Mouse (Mus musculus): ENCODE data around the gene Rpl38. TPM values are rescaled to one million over a fixed set of nuclear protein-coding genes. Genes with fewer than 3 reads are reported as not detected.
"Not testable (repeated sequence)": the region's sequence is repeated elsewhere in the genome, so short reads cannot be mapped to it uniquely, and the experiment has no call there.

The Rpl38 gene
- polyA plus RNA-seq, 1 experiment from 2014 or later = 943 TPM

DNA sequence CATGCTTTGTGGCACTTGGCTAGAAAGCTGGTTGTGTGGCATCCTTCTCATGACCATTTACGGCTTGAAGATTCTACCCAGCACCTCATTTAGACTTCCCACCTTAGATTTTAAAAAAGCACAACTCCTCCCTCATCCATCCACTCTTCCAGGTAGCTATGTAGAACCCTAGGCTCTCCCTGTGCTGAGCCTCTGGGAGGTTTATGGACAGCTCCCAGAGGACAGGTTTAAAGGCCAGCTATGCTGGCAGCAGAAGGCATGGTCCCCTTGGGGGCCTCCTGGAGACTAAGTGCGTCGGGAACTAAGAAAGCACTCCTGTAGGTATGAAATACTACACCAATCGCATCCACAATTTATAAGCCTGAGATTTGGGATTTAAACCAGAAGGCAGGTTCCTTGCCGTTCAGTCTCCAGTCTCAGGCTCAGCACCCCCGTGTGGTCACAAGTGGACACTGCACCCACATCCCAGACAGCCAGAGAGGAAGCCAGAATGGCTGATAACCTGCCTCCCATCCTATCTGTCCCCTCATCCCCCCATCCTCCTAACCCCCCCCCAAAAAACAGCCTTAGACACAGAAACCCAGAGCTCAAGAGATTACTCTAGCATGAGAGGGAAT, 5.5 kb upstream of the Rpl38 start:
- Histone ChIP-seq H3K27ac (ENCODE audit: low read depth, low read length) (no peak overlapping the region), H3K4me3 (ENCODE audit: low read depth, low read length) (no peak overlapping the region), H3K36me3 (ENCODE audit: control insufficient read depth, insufficient read depth, low read length) (no peaks in the 10 kb centered on the region), H3K4me2 (ENCODE audit: low read depth, low read length, severe bottlenecking) (no peak overlapping the region), H3K9me3 (ENCODE audit: control insufficient read depth, low read length) (no peaks in the 10 kb centered on the region), H3K4me1 (replicated peaks; ENCODE audit: control insufficient read depth, insufficient read depth, low read length) (no peaks in the 10 kb centered on the region), H3K9ac (ENCODE audit: low read length) (no peak overlapping the region), H3K27me3 (ENCODE audit: control insufficient read depth, insufficient read depth, low read length) (no peaks in the 10 kb centered on the region)
- ATAC-seq (replicated peaks; ENCODE audit: low FRiP score) = no peak
- 32% methylated on average over 6 of the region's 6 CpGs for WGBS
- peak; percentile 79 for DNase-seq (ENCODE audit: low spot score)

DNA sequence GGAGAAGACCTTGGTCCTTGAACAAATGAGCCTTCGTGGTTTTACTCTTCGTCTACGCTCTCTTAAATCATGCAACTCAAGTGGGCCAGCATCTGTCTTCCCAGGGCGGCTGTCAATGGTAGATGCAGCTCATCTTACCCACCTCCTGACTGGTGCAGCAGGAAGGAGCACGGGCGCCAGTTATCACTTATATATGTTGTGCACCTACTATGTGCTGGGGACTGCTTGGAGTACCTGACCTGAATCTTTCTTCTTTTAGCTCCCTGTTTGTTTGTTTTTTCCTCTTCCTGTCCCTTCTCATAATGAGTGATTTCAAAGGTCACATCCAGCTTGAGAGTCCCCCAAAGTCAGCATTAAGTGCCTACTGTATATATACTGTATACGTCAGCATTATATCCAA, 4.2 kb upstream of the Rpl38 start:
- H3K4me1 ChIP-seq (replicated peaks; ENCODE audit: control insufficient read depth, insufficient read depth, low read length) = no peaks in the 10 kb centered on the region
- 90% methylated on average over 7 of the region's 7 CpGs for WGBS
- ATAC-seq (replicated peaks; ENCODE audit: low FRiP score) = no peak

DNA sequence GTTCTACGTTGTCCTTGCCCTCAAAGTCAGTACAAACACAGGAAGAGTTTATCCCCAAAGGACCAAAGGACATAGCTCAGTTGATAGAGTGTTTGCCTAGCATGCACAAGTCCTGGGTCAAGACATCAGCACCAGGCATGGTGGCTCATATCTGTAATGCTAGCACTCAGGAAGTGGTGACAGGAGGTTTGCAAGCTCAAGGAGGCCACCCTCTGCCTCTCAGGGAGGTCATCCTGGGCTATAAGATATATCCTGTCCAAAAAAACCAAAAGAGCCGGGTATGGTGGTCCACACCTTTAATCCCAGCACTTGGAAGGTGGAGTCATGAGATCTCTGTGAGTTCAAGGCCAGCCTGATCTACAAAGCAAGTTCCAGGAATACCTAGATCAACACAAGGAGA, 2.9 kb upstream of the Rpl38 start:
- H3K27me3 ChIP-seq (ENCODE audit: control insufficient read depth, insufficient read depth, low read length) = no peaks in the 10 kb centered on the region
- H3K4me2 ChIP-seq (ENCODE audit: low read depth, low read length, severe bottlenecking) = no peak overlapping the region
- ATAC-seq (replicated peaks; ENCODE audit: low FRiP score) (no peak), DNase-seq (ENCODE audit: low spot score) (no peak)
- H3K9ac ChIP-seq (ENCODE audit: low read length) = no peak overlapping the region
- no peaks in the 10 kb centered on the region for H3K36me3 ChIP-seq (ENCODE audit: control insufficient read depth, insufficient read depth, low read length)
- H3K27ac ChIP-seq (ENCODE audit: low read depth, low read length) = no peak overlapping the region
- WGBS = 83% methylated on average over 2 of the region's 2 CpGs
- H3K4me1 ChIP-seq (replicated peaks; ENCODE audit: control insufficient read depth, insufficient read depth, low read length) = peaks cover 9% of the 10 kb centered on the region
- H3K4me3 ChIP-seq (ENCODE audit: low read depth, low read length) = no peak overlapping the region
- no peaks in the 10 kb centered on the region for H3K9me3 ChIP-seq (ENCODE audit: control insufficient read depth, low read length)

More for the DNA sequence above, 4.2 kb upstream of the Rpl38 start:
- Histone ChIP-seq H3K27ac (ENCODE audit: low read depth, low read length) (no peak overlapping the region), H3K4me3 (ENCODE audit: low read depth, low read length) (no peak overlapping the region), H3K4me2 (ENCODE audit: low read depth, low read length, severe bottlenecking) (no peak overlapping the region), H3K27me3 (ENCODE audit: control insufficient read depth, insufficient read depth, low read length) (no peaks in the 10 kb centered on the region), H3K9ac (ENCODE audit: low read length) (no peak overlapping the region), H3K36me3 (ENCODE audit: control insufficient read depth, insufficient read depth, low read length) (no peaks in the 10 kb centered on the region), H3K9me3 (ENCODE audit: control insufficient read depth, low read length) (no peaks in the 10 kb centered on the region)
- DNase-seq (ENCODE audit: low spot score) = no peak

DNA sequence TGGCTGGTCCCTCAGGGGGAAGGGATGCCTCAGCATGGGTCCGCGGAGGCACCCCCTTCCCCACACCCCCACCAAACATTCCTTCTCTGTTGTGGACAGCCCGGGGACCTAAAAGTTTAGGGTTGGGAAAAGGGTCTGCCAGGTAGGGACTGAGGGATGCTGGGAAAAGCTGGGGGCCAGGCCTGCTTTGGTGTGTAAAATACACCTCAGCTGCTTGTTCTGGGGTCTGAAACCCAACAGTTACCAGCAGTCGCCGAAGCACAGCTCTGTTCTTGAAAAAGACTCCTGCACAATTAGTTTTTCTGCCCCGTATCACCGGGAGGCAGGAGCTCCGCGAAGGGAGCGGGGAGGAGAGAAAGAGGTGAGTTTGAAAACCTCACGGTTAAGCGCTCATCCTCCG, 1.5 kb upstream of the Rpl38 start:
- WGBS = 17% methylated on average over 13 of the region's 13 CpGs
- no peaks in the 10 kb centered on the region for H3K27me3 ChIP-seq (ENCODE audit: control insufficient read depth, insufficient read depth, low read length)
- no peaks in the 10 kb centered on the region for H3K9me3 ChIP-seq (ENCODE audit: control insufficient read depth, low read length)
- DNase-seq (ENCODE audit: low spot score) = no peak
- no peak for ATAC-seq (replicated peaks; ENCODE audit: low FRiP score)
- no peak overlapping the region for H3K4me2 ChIP-seq (ENCODE audit: low read depth, low read length, severe bottlenecking)
- H3K27ac ChIP-seq (ENCODE audit: low read depth, low read length) = no peak overlapping the region
- H3K4me1 ChIP-seq (replicated peaks; ENCODE audit: control insufficient read depth, insufficient read depth, low read length) = peaks cover 9% of the 10 kb centered on the region
- H3K36me3 ChIP-seq (ENCODE audit: control insufficient read depth, insufficient read depth, low read length) = no peaks in the 10 kb centered on the region; the same call in 1 of the 2 replicates
- H3K9ac ChIP-seq (ENCODE audit: low read length) = no peak overlapping the region
- no peak overlapping the region for H3K4me3 ChIP-seq (ENCODE audit: low read depth, low read length)

DNA sequence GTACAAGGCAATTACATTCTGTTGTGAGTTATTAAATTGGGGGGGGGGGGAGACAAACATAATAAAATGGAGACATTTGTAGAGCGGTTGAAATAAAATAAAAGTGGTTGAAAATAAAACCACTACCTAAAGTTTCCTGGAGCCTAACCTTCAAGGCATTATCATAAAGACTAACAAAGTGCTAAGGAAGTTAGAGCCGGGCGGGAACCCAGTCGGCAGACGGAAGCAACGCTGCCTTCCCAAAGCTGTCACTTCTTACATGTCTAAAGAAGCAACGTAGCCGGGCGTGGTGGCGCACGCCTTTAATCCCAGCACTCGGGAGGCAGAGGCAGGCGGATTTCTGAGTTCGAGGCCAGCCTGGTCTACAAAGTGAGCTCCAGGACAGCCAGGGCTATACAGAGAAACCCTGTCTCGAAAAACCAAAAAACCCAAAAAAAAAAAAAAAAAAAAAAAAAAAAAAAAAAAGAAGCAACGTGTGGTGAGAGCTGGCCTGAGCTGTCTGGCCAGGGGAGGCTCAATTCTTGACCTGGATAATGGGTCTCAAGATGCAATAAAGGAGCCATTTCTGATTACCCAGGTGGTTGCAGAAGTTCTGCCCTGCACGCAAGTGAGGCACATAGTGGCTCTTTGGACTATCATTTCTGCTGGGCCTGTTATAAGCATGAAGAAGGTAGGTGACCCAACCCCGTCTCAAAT, 940 bp upstream of the Rpl38 start:
- no peak for DNase-seq (ENCODE audit: low spot score)
- Histone ChIP-seq H3K27me3 (ENCODE audit: control insufficient read depth, insufficient read depth, low read length) (no peaks in the 10 kb centered on the region), H3K4me1 (replicated peaks; ENCODE audit: control insufficient read depth, insufficient read depth, low read length) (peaks cover 9% of the 10 kb centered on the region), H3K9me3 (ENCODE audit: control insufficient read depth, low read length) (no peaks in the 10 kb centered on the region), H3K27ac (ENCODE audit: low read depth, low read length) (no peak overlapping the region), H3K36me3 (ENCODE audit: control insufficient read depth, insufficient read depth, low read length) (peaks cover 2% of the 10 kb centered on the region; the same call in 1 of the 2 replicates), H3K4me3 (ENCODE audit: low read depth, low read length) (no peak overlapping the region), H3K4me2 (ENCODE audit: low read depth, low read length, severe bottlenecking) (no peak overlapping the region), H3K9ac (ENCODE audit: low read length) (no peak overlapping the region)
- ATAC-seq (replicated peaks; ENCODE audit: low FRiP score) = no peak; the same call in 1 of the 2 replicates
- 60% methylated on average over 17 of the region's 18 CpGs for WGBS

DNA sequence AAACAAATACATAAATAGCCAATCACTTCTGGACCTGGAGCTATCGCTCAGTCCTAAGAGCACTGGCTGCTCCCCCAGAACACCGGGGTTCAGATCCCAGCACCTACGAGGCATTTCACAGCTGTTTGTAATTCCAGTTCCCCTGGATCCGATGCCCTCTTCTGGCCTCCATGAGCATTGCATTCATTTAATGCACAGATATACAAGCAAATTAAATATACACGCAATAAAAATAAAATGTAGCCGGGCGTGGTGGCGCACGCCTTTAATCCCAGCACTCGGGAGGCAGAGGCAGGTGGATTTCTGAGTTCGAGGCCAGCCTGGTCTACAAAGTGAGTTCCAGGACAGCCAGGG, 415 bp upstream of the Rpl38 start:
- WGBS = 28% methylated on average over 11 of the region's 11 CpGs
- not testable (repeated sequence) for H3K36me3 ChIP-seq (ENCODE audit: control insufficient read depth, insufficient read depth, low read length); H3K27ac ChIP-seq (ENCODE audit: low read depth, low read length); H3K4me2 ChIP-seq (ENCODE audit: low read depth, low read length, severe bottlenecking); H3K4me1 ChIP-seq (replicated peaks; ENCODE audit: control insufficient read depth, insufficient read depth, low read length); H3K4me3 ChIP-seq (ENCODE audit: low read depth, low read length); H3K9ac ChIP-seq (ENCODE audit: low read length); H3K27me3 ChIP-seq (ENCODE audit: control insufficient read depth, insufficient read depth, low read length); H3K9me3 ChIP-seq (ENCODE audit: control insufficient read depth, low read length)
- DNase-seq (ENCODE audit: low spot score) = peak; percentile 68
- peak; percentile 40 for ATAC-seq (replicated peaks; ENCODE audit: low FRiP score)

DNA sequence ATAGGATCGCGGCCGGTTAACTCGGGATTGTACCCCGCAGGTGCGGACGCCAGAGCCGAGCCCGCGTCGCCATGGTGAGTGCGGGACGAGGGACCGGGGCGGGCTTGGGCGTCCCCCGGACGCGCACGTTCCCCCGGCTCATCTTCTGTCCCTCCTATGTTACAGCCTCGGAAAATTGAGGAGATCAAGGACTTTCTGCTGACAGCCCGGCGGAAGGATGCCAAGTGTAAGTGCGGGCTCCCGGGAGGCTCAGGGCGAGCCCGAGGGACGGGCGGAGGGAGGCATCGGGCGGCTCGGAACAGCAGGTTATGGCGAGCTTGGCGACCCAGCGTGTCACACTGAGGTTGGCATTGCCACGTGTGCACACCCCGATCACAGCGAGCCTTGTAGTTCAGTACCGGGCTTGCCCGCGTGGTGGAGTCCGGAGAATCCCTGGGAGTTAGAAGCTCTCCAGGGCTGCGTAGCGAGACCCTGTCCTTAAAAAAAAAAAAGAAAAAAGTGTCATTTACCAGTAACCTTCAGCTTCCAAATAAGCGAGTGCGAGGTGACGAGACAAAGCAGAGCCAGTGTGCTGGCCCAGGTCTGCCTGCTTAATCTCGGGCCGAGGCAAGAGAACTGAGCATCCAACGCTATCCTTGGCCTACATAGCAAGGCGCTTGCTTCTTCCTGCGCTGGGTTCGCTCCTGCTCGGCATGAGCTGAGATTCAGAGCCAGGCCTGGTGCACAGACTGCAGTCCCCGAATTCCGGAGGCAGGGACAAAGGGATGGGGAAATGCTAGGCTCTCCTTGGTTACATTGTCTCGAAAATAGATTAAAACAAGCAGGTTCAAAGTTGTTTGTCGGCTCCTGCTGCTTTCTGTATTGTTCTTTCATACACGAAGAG, 658 bp downstream of the Rpl38 start:
- Histone ChIP-seq H3K27ac (ENCODE audit: low read depth, low read length) (peak overlapping the region; percentile 90), H3K4me1 (replicated peaks; ENCODE audit: control insufficient read depth, insufficient read depth, low read length) (peaks cover 9% of the 10 kb centered on the region), H3K27me3 (ENCODE audit: control insufficient read depth, insufficient read depth, low read length) (no peaks in the 10 kb centered on the region), H3K9ac (ENCODE audit: low read length) (peak overlapping the region; percentile 93), H3K9me3 (ENCODE audit: control insufficient read depth, low read length) (no peaks in the 10 kb centered on the region), H3K4me2 (ENCODE audit: low read depth, low read length, severe bottlenecking) (peak overlapping the region; percentile 79), H3K36me3 (ENCODE audit: control insufficient read depth, insufficient read depth, low read length) (peaks cover 7% of the 10 kb centered on the region; the same call in 1 of the 2 replicates), H3K4me3 (ENCODE audit: low read depth, low read length) (peak overlapping the region; percentile 89)
- DNase-seq (ENCODE audit: low spot score) = peak; percentile 88
- peak; percentile 75 for ATAC-seq (replicated peaks; ENCODE audit: low FRiP score)
- under 1% methylated on average over 60 of the region's 60 CpGs for WGBS

DNA sequence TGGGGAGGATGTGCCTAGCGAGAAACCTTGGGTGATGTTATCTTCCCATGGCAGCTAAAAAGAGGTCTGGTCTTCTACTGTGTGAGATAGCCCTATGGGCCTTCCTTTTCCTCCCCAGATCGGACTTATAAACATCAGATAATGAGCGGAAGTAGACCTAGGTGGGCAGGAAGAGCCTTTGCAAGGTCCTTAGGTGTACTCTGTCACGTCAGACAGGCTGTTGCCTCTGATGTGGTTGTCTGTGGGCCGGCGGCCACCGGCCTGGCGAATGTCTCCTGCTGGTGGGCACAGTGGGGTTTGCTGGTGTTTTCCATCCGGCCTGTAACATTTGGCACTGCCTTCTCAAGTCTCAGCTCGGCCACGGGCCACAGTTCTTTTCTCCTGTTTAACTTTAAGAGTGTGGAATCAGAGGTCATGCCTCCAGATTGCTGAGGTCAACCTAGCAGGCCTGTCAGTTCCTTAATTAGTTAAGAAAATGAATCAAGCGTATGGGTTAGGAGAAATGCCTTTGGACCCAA, 1.4 kb downstream of the Rpl38 start:
- Histone ChIP-seq H3K27ac (ENCODE audit: low read depth, low read length) (no peak overlapping the region), H3K4me1 (replicated peaks; ENCODE audit: control insufficient read depth, insufficient read depth, low read length) (peaks cover 9% of the 10 kb centered on the region), H3K9ac (ENCODE audit: low read length) (peak overlapping the region; percentile 93), H3K4me2 (ENCODE audit: low read depth, low read length, severe bottlenecking) (peak overlapping the region; percentile 79), H3K4me3 (ENCODE audit: low read depth, low read length) (peak overlapping the region; percentile 89), H3K9me3 (ENCODE audit: control insufficient read depth, low read length) (no peaks in the 10 kb centered on the region), H3K27me3 (ENCODE audit: control insufficient read depth, insufficient read depth, low read length) (no peaks in the 10 kb centered on the region), H3K36me3 (ENCODE audit: control insufficient read depth, insufficient read depth, low read length) (peaks cover 7% of the 10 kb centered on the region; the same call in 1 of the 2 replicates)
- ATAC-seq (replicated peaks; ENCODE audit: low FRiP score) (no peak), DNase-seq (ENCODE audit: low spot score) (peak; percentile 62)
- WGBS = 19% methylated on average over 12 of the region's 12 CpGs
